Mouse (Mus musculus) spleen, adult 2 months (tissue): ENCODE measurements around the gene Mybph. TPM values are rescaled to one million over a fixed set of nuclear protein-coding genes. Genes with fewer than 3 reads are reported as not detected.
"Not testable (repeated sequence)": the region's sequence is repeated elsewhere in the genome, so short reads cannot be mapped to it uniquely, and the experiment has no call there.

Experiments
- DNase-seq, 2 experiments: peaks; one replicate each; pipeline versions ENCODE4 v3.0.0 to v3.0.0-alpha.2; 2012 to 2021; ENCODE audit warnings: low spot score in 2 of 2, low read depth in 1 of 2
- H3K27ac ChIP-seq: fragments of 200-500 bp; 2 replicates; pipeline ENCODE4 v1.5.1; 2012; ENCODE audit warnings: low read length, inconsistent platforms; ENCODE audit not compliant: insufficient read depth
- H3K27me3 ChIP-seq: fragments of 200-500 bp; 2 replicates; pipeline ENCODE4 v1.6.1; 2012; ENCODE audit warnings: mild to moderate bottlenecking, moderate library complexity, low read length, inconsistent platforms; ENCODE audit not compliant: control insufficient read depth, insufficient read depth
- H3K36me3 ChIP-seq: fragments of 200-500 bp; 2 replicates; pipeline ENCODE4 v1.6.1; 2012; ENCODE audit warnings: mild to moderate bottlenecking, low read length, inconsistent platforms; ENCODE audit not compliant: control insufficient read depth, insufficient read depth
- H3K4me1 ChIP-seq: fragments of 200-500 bp; 2 replicates; pipeline ENCODE4 v1.6.1; 2011; ENCODE audit warnings: inconsistent platforms; ENCODE audit not compliant: control insufficient read depth, insufficient read depth, insufficient read length
- H3K4me3 ChIP-seq: fragments of 200-500 bp; 2 replicates; pipeline ENCODE4 v1.5.1; 2011; ENCODE audit warnings: mild to moderate bottlenecking, inconsistent platforms; ENCODE audit not compliant: insufficient read depth, insufficient read length; ENCODE audit errors: extremely low read depth
- CTCF ChIP-seq: fragments of 200-500 bp; IDR thresholded peaks from 2 replicates; pipeline ENCODE4 v1.5.1; 2011; ENCODE audit warnings: mild to moderate bottlenecking, inconsistent platforms; ENCODE audit not compliant: insufficient read depth, insufficient read length, insufficient replicate concordance; ENCODE audit errors: extremely low read depth
- POLR2A ChIP-seq: fragments of 200-500 bp; IDR thresholded peaks from 2 replicates; pipeline ENCODE4 v1.6.1; 2011; ENCODE audit warnings: low read depth, low read length, inconsistent platforms
- WGBS: fragments of 180-500 bp; shearing (Covaris S2); methylation state at CpG from one replicate; pipeline ENCODE4 v1.1.7; 2018; 5-methylcytosine and 5-hydroxymethylcytosine counted together
- polyA plus RNA-seq: library from polyadenylated mRNA; depleted of rRNA; stranded (reverse); fragments of >200 nt; gene quantifications from 2 replicates; pipeline ENCODE4 v1.2.3, GENCODE M21; 2012; rRNA removed

The Mybph gene
- polyA plus RNA-seq, 1 experiment: not detected

DNA sequence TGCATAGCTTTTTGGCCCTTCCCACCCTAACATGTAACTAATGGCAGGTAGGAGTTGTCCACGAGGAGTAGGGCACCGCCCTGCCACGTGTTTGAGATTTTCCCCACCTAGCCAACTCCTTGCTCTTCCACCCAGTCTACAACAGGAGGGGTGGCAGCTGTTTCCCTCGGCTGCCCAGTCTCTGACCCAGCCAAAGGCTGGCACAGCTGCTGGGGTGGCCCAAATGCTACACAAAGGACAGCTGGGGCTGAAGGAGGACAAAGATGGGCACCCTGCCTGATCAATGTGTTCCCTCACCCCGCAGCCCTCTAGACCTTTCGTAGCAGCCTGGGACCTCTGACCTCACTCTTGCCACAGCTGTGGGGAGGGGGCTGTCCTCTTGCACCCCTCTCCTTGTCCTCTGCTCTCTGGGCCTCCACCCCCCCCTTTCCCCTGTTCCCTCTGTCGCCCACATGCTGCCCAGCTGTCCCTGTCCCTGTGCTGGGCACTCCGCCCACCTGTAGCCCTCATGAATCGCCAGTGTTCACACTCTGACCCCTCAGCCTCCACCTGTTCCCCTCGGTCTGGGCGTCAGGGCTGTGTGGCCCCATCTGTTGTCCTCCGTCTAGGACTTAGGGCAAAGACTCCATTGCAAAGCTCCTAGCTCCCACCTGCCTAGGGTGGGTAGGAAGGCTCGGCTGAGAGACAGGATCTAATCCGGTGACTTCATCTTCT, 51.9 kb downstream of the Mybph start:
- H3K27me3 ChIP-seq: no peaks in the 10 kb centered on the region
- H3K27ac ChIP-seq: no peak overlapping the region
- H3K4me1 ChIP-seq: peaks cover 3% of the 10 kb centered on the region; the same call in 1 of the 2 replicates
- 85% methylated on average over 14 of the region's 14 CpGs for WGBS
- TF ChIP-seq POLR2A (no peak), CTCF (no peak)
- no peak overlapping the region for H3K4me3 ChIP-seq
- H3K36me3 ChIP-seq: no peaks in the 10 kb centered on the region
- DNase-seq: no peak

DNA sequence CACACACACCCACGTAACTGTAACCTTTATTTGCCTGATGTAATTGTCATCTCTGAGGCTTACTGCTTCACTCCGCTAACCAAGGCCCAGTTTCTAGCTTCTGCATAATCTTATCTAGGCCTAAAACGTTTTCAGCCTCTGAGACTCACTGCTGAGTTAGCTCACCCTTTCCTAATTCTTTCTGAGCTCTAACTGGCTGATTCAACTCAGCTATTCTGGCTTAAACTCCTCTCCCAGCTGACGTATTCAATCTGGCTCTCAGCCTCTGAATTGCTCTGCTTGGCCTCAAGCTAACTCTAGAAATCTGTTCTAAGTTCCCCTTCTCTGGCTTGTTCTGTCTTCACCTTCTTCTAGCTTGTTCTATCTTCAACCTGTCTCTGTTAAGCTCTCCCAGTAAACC, 53.3 kb downstream of the Mybph start:
- Histone ChIP-seq H3K36me3 (no peaks in the 10 kb centered on the region), H3K27ac (no peak overlapping the region), H3K4me1 (no peaks in the 10 kb centered on the region), H3K4me3 (no peak overlapping the region), H3K27me3 (no peaks in the 10 kb centered on the region)
- TF ChIP-seq POLR2A: no peak
- no peak for TF ChIP-seq CTCF
- DNase-seq: no peak
- WGBS: 75% methylated on average over 4 of the region's 4 CpGs

DNA sequence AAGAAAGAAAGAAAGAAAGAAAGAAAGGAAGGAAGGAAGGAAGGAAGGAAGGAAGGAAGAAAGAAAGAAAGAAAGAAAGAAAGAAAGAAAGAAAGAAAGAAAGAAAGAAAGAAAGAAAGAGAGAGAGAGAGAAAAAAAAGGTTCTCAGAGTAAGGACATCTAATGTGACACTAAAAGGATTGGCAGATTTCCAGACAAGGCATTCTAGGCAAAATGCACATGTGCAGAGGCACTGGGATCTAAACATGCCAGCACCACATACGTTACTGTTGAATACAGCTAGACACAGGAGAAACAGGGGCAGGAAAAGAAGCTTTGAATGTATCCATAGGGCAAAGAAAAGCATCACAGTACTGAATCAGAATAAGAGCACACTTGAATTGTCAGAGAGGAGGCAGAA, 56.4 kb downstream of the Mybph start:
- H3K36me3 ChIP-seq, H3K27me3 ChIP-seq, DNase-seq, H3K27ac ChIP-seq, H3K4me3 ChIP-seq, H3K4me1 ChIP-seq: not testable (repeated sequence)
- 78% methylated on average over 1 of the region's 1 CpGs for WGBS

Other genes with a start within 250 kb of the Mybph start
- 10.6 and 12.4 TPM in 2 replicates for gene Fmod, start 156.2 kb upstream of the Mybph start, polyA plus RNA-seq
- gene Btg2, start 114.3 kb upstream of the Mybph start, polyA plus RNA-seq: 115 and 123 TPM in 2 replicates
- 0.20 TPM in 1 of 2 replicates, not detected in the other for gene Chit1, start 82.2 kb upstream of the Mybph start, polyA plus RNA-seq
- 3.3 and 7.5 TPM in 2 replicates for gene Chil1, start 11.3 kb upstream of the Mybph start, polyA plus RNA-seq
- gene Adora1, start 42.0 kb downstream of the Mybph start, polyA plus RNA-seq: 0.28 and 0.42 TPM in 2 replicates
- not detected in 2 replicates for gene Myog, start 96.5 kb downstream of the Mybph start, polyA plus RNA-seq
- 20.1 and 28.5 TPM in 2 replicates for gene Ppfia4, start 139.5 kb downstream of the Mybph start, polyA plus RNA-seq
- 39.2 and 42.2 TPM in 2 replicates for gene Tmem183a, start 168.5 kb downstream of the Mybph start, polyA plus RNA-seq
- gene 4933406M09Rik, start 192.5 kb downstream of the Mybph start, polyA plus RNA-seq: not detected in 2 replicates
- gene Cyb5r1, start 212.1 kb downstream of the Mybph start, polyA plus RNA-seq: 46.0 and 46.4 TPM in 2 replicates
- 106 and 122 TPM in 2 replicates for gene Adipor1, start 221.9 kb downstream of the Mybph start, polyA plus RNA-seq